Mouse (Mus musculus) heart, postnatal 0 days (tissue): ENCODE measurements around the gene Tpcn1. TPM values are rescaled to one million over a fixed set of nuclear protein-coding genes. Genes with fewer than 3 reads are reported as not detected.

Experiments used
- ATAC-seq: fragments of 200-750 bp; cut with Nextera tagmentation; 2 replicates; pipeline ENCODE4 v1.8.0; 2017; ENCODE audit warnings: low read depth, moderate number of reproducible peaks, moderate library complexity; ENCODE audit not compliant: insufficient read depth
- DNase-seq: peaks from one replicate; pipeline ENCODE4 v3.0.0-alpha.2; 2016; ENCODE audit warnings: low spot score
- H3K27ac ChIP-seq: fragments of 300-500 bp; sonication (generic); 2 replicates; pipeline ENCODE4 v1.5.1; 2014; ENCODE audit warnings: low read depth, mild to moderate bottlenecking
- H3K27me3 ChIP-seq: fragments of 300-500 bp; sonication (generic); 2 replicates; pipeline ENCODE4 v1.6.1; 2014; ENCODE audit warnings: low read length, mixed read lengths; ENCODE audit not compliant: control insufficient read depth, insufficient read depth
- H3K36me3 ChIP-seq: fragments of 300-500 bp; sonication (generic); replicated peaks from 2 replicates; pipeline ENCODE4 v1.6.1; 2014; ENCODE audit warnings: low read length, mixed read lengths; ENCODE audit not compliant: control insufficient read depth, insufficient read depth
- H3K4me1 ChIP-seq: fragments of 300-500 bp; sonication (generic); 2 replicates; pipeline ENCODE4 v1.6.1; 2014; ENCODE audit warnings: antibody characterized with exemption; ENCODE audit not compliant: control insufficient read depth, insufficient read depth
- H3K4me2 ChIP-seq: fragments of 300-500 bp; sonication (generic); 2 replicates; pipeline ENCODE4 v1.6.1; 2014; ENCODE audit warnings: low read depth, mild to moderate bottlenecking, low read length, moderate library complexity
- H3K4me3 ChIP-seq: fragments of 300-500 bp; sonication (generic); 2 replicates; pipeline ENCODE4 v1.5.1; 2014; ENCODE audit warnings: low read depth, low read length
- H3K9ac ChIP-seq: fragments of 300-500 bp; sonication (generic); replicated peaks from 2 replicates; pipeline ENCODE4 v1.6.1; 2014; ENCODE audit warnings: low read depth, low read length, mixed read lengths
- H3K9me3 ChIP-seq: fragments of 300-500 bp; sonication (generic); replicated peaks from 2 replicates; pipeline ENCODE4 v1.6.1; 2016; ENCODE audit warnings: low read length; ENCODE audit not compliant: control insufficient read depth
- CTCF ChIP-seq: IDR thresholded peaks from 2 replicates; pipeline ENCODE4 v1.5.1; 2016; ENCODE audit warnings: antibody characterized with exemption, control low read depth, low read depth
- EP300 ChIP-seq: IDR thresholded peaks from 2 replicates; pipeline ENCODE4 v1.6.1; 2016; ENCODE audit warnings: antibody characterized with exemption, low read depth
- WGBS: fragments of 180-500 bp; shearing (Covaris S2); extraction: QIAGEN DNeasy Blood & Tissue Kit; methylation state at CpG from one replicate; pipeline ENCODE4 v1.1.7; 2014; 5-methylcytosine and 5-hydroxymethylcytosine counted together
- polyA plus RNA-seq: library from polyadenylated mRNA; unstranded; fragments of >200 nt; fragmentation: Nextera tagmentation; extraction: Ambion mirVana; gene quantifications from 2 replicates; pipeline ENCODE4 v1.2.1, GENCODE M21; 2015
- total RNA-seq: library from RNA; depleted of rRNA; stranded (reverse); fragments of >200 nt; gene quantifications from 2 replicates; pipeline ENCODE4 v1.2.3, GENCODE M21; 2014; ENCODE audit warnings: low replicate concordance

Gene Tpcn1
- total and polyA plus RNA-seq, 2 experiments from 2014 or later = 11.5 to 15.8 TPM

- Histone ChIP-seq H3K27ac (peak overlapping the region; percentile 75), H3K4me3 (no peak overlapping the region; the same call in 1 of the 2 replicates), H3K36me3 (peaks cover 16% of the 10 kb centered on the region), H3K4me1 (peaks cover 8% of the 10 kb centered on the region), H3K27me3 (no peaks in the 10 kb centered on the region), H3K9ac (peak overlapping the region; percentile 32; the same call in 1 of the 2 replicates), H3K4me2 (peak overlapping the region; percentile 35), H3K9me3 (no peaks in the 10 kb centered on the region)
- ATAC-seq = no peak; the same call in 1 of the 2 replicates
- WGBS = 56% methylated on average over 26 of the region's 26 CpGs
- DNase-seq = peak; percentile 51
- no peak for TF ChIP-seq CTCF
- TF ChIP-seq EP300 = no peak
These were observed 9.1 kb downstream of the Tpcn1 start for GRCm38 (mm10) chr5:120579211-120579897.

- no peak overlapping the region for H3K4me3 ChIP-seq
- no peaks in the 10 kb centered on the region for H3K27me3 ChIP-seq
- TF ChIP-seq EP300 = no peak
- TF ChIP-seq CTCF = no peak
- H3K4me1 ChIP-seq = peaks cover 8% of the 10 kb centered on the region
- H3K9ac ChIP-seq = peak overlapping the region; percentile 32; the same call in 1 of the 2 replicates
- H3K9me3 ChIP-seq = no peaks in the 10 kb centered on the region
- peak overlapping the region; percentile 35 for H3K4me2 ChIP-seq
- H3K27ac ChIP-seq = peak overlapping the region; percentile 75
- H3K36me3 ChIP-seq = peaks cover 9% of the 10 kb centered on the region
- whole genome bisulfite sequencing = 52% methylated on average over 12 of the region's 12 CpGs
- ATAC-seq = peak; percentile 55
- DNase-seq = peak; percentile 77
These were observed 9.9 kb downstream of the Tpcn1 start for GRCm38 (mm10) chr5:120578504-120579081.

DNA sequence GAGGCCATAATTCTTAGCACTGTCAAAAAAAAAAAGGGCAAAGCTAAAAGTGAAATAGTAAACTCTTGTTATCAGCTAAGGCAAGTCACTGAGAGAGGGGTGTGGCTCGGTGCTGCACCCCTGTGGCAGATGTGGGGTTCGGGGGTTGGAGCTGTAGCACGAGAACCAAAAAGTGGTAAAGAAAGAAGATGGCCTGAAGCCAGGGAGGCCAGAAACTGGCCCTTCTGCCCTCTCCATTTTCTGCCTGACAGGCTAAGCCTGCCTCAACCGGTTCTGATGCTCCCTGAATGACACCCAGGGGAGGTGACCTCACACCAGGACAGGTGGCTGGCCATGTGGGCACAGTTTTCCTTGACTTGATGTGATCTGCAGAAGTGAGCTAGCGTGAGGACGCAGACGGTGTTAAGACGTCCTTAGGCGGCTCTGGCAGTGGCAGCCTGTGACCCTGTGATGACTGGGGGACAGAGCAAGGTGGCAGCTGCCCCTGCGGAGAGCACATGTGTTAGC, 10.5 kb downstream of the Tpcn1 start:
- no peaks in the 10 kb centered on the region for H3K9me3 ChIP-seq
- H3K4me2 ChIP-seq = no peak overlapping the region
- 62% methylated on average over 10 of the region's 10 CpGs for WGBS
- TF ChIP-seq EP300 (no peak), CTCF (no peak)
- DNase-seq (no peak), ATAC-seq (no peak)
- no peak overlapping the region for H3K4me3 ChIP-seq
- peaks cover 3% of the 10 kb centered on the region for H3K36me3 ChIP-seq
- peaks cover 8% of the 10 kb centered on the region for H3K4me1 ChIP-seq
- no peaks in the 10 kb centered on the region for H3K27me3 ChIP-seq
- peak overlapping the region; percentile 75; the same call in 1 of the 2 replicates for H3K27ac ChIP-seq
- no peak overlapping the region for H3K9ac ChIP-seq

DNA sequence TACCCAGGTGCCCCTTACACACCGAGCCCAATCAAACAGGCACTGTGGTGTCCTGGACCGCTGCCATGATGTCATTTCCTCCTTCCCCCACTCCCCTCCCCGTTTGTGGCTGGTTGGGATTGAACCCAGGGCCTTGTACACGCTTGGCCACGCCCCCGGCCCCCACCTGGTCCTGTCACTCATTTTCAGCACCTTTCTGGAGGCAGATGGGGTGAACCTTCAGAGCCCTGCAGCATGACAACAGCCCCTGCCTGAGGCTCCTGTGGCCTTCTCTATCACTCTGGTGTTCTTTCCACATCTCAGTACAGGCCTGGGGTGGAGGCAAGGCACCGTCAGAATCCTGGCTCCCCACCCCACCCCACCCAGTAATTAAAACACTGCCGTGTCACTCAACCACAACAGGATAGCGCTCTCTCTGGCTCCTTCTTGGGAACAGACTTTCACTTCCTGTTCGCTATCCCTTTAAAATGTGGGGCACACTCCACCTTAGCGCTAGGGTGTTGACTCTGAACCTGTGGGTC, 11.6 kb downstream of the Tpcn1 start:
- Histone ChIP-seq H3K27me3 (no peaks in the 10 kb centered on the region), H3K4me1 (peaks cover 4% of the 10 kb centered on the region), H3K9me3 (no peaks in the 10 kb centered on the region), H3K36me3 (no peaks in the 10 kb centered on the region), H3K4me3 (no peak overlapping the region), H3K9ac (no peak overlapping the region), H3K4me2 (no peak overlapping the region), H3K27ac (no peak overlapping the region)
- 75% methylated on average over 11 of the region's 11 CpGs for WGBS
- ATAC-seq (no peak), DNase-seq (no peak)
- TF ChIP-seq CTCF = no peak
- TF ChIP-seq EP300 = no peak

GRCm38 (mm10) chr5:120574469-120575063, 13.9 kb downstream of the Tpcn1 start:
- Histone ChIP-seq H3K9ac (no peak overlapping the region), H3K4me2 (no peak overlapping the region), H3K9me3 (no peaks in the 10 kb centered on the region), H3K27me3 (no peaks in the 10 kb centered on the region), H3K36me3 (no peaks in the 10 kb centered on the region), H3K27ac (no peak overlapping the region), H3K4me3 (no peak overlapping the region), H3K4me1 (peaks cover 12% of the 10 kb centered on the region)
- WGBS = 66% methylated on average over 10 of the region's 10 CpGs
- ATAC-seq (no peak), DNase-seq (no peak)
- no peak for TF ChIP-seq CTCF
- no peak for TF ChIP-seq EP300
